Mouse (Mus musculus): Measurements from ENCODE around the gene Lipi. TPM values are rescaled to one million over a fixed set of nuclear protein-coding genes. Genes with fewer than 3 reads are reported as not detected.
A peak's percentile ranks its signal among the peaks of the same experiment; 100 is the strongest.

Lipi gene
- polyA plus RNA-seq (2015; fragmentation: Nextera tagmentation; extraction: Ambion mirVana): not detected in 2 replicates

DNA sequence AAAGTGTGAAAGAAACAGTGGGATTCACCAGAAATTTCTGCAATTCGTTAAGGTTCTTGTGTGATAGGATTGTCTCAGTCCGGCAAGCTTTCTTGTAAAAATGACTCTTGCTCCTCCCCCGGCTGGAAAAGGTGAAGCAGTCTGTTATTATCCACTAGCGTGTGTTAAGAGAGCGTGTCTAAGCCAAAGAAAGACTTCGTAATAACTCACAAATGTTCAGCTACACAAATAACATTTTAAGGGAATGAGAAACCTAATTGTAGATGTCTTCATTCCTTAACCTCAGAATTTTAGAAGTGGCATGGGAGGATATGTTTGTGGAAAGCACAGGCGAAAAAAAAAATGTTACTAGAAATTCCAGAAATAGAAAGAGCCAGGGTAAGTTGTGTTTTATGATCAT lies at the start of gene Lipi:
TSS of gene Lipi (minus strand) at position 101 of the 400 bp plus-strand sequence.
- 73% methylated on average over 7 of the region's 7 CpGs for WGBS
- Histone ChIP-seq H3K9ac (ENCODE audit: low read depth, low read length) (no peak within 1 kb of the TSS), H3K9me3 (ENCODE audit: control insufficient read depth, low read length) (no peaks in the 10 kb centered on the region), H3K4me2 (ENCODE audit: low read length) (no peak within 1 kb of the TSS), H3K36me3 (ENCODE audit: control insufficient read depth, insufficient read depth, low read length) (no peaks in the 10 kb centered on the region), H3K4me1 (ENCODE audit: control insufficient read depth, insufficient read depth, low read depth, low read length) (no peaks in the 10 kb centered on the region), H3K27me3 (replicated peaks; ENCODE audit: control insufficient read depth, insufficient read depth, low read length) (no peaks in the 10 kb centered on the region), H3K4me3 (ENCODE audit: low read length) (no peak within 1 kb of the TSS), H3K27ac (ENCODE audit: low read depth, low read length) (no peak within 1 kb of the TSS)
- no peak for ATAC-seq

DNA sequence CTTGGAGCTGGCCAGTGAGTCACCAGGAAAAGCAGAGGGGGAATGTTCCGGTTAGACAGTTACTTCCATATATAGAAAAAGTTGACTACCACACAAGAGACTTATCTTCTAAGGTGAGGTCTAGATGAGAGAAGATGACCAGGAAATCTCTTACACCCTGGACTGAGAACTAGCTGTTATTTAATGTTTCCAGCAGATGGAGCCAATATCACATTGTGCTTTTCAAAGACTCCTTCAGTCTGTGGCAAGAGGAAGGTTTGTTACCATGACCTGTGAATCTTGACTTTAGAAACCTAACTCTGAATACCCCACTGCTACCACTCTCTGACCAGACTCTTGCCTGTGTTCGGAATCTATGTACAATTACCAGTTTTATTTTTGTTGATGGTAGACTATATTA lies 42.0 kb upstream of the Lipi start:
- WGBS: 92% methylated on average over 2 of the region's 2 CpGs

DNA sequence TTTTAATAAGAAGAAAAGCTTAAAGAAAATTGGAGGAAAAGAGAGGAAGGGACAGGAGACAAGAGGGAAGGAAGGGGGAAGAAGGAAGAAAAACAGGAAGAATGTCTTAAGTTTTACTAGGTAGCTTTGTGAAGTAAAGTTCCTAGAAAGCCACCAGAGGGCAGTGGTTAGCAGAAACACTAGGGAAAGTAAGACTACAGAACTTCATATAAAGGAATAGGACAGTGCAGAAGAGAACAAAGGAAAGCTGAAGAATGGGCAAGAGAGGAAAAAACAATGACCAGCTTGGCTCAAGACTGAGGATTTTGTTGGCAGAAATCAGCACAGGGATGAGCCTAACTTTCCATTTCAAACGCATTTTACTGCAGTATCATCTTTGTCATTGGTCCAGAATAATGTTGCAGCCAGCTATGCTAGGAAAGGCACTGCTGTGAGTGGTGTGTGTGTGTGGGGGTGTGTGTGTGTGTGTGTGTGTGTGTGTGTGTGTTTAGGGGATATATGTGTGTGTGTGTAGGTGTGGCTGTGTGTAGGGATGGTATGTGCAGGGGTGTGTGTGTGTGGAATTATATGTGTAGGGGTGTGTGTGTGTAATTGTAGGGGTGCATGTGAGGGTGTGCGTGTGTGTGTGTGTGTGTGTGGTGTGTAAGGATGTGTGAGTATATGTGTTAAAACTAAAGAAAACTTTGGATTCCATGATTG lies 31.9 kb upstream of the Lipi start:
- Histone ChIP-seq H3K4me2 (ENCODE audit: low read length) (no peak overlapping the region), H3K4me3 (ENCODE audit: low read length) (no peak overlapping the region), H3K36me3 (ENCODE audit: control insufficient read depth, insufficient read depth, low read length) (no peaks in the 10 kb centered on the region), H3K4me1 (ENCODE audit: control insufficient read depth, insufficient read depth, low read depth, low read length) (no peaks in the 10 kb centered on the region), H3K27ac (ENCODE audit: low read depth, low read length) (no peak overlapping the region), H3K27me3 (replicated peaks; ENCODE audit: control insufficient read depth, insufficient read depth, low read length) (no peaks in the 10 kb centered on the region), H3K9ac (ENCODE audit: low read depth, low read length) (no peak overlapping the region), H3K9me3 (ENCODE audit: control insufficient read depth, low read length) (no peaks in the 10 kb centered on the region)
- WGBS: 68% methylated on average over 2 of the region's 2 CpGs
- peak; percentile 77 for ATAC-seq

More for the DNA sequence above, 42.0 kb upstream of the Lipi start:
- no peaks in the 10 kb centered on the region for H3K27me3 ChIP-seq (replicated peaks; ENCODE audit: control insufficient read depth, insufficient read depth, low read length)
- no peak overlapping the region for H3K27ac ChIP-seq (ENCODE audit: low read depth, low read length)
- no peak for ATAC-seq
- no peaks in the 10 kb centered on the region for H3K36me3 ChIP-seq (ENCODE audit: control insufficient read depth, insufficient read depth, low read length)
- H3K4me3 ChIP-seq (ENCODE audit: low read length): no peak overlapping the region
- no peaks in the 10 kb centered on the region for H3K9me3 ChIP-seq (ENCODE audit: control insufficient read depth, low read length)
- no peak overlapping the region for H3K4me2 ChIP-seq (ENCODE audit: low read length)
- H3K9ac ChIP-seq (ENCODE audit: low read depth, low read length): no peak overlapping the region
- no peaks in the 10 kb centered on the region for H3K4me1 ChIP-seq (ENCODE audit: control insufficient read depth, insufficient read depth, low read depth, low read length)

DNA sequence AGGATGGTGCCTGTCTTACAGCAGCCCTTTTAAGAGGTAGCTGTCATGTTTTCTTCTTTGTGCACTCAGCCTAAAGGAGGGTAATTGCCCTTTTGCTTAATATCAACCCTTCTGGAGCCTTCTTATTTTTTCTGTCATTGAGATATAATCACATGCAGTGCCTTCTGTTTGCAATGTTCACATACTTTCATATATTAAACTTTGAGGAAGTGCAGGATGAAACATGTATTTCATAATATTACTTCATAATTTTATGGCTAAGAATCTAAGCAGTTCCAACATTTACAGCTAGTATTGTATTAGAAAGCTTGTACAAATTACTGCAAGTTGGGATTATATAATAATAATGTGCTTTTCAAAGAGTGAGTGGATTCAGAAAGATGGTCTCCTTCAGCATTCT lies 26.7 kb upstream of the Lipi start:
- Histone ChIP-seq H3K36me3 (ENCODE audit: control insufficient read depth, insufficient read depth, low read length) (no peaks in the 10 kb centered on the region), H3K4me2 (ENCODE audit: low read length) (no peak overlapping the region), H3K4me1 (ENCODE audit: control insufficient read depth, insufficient read depth, low read depth, low read length) (no peaks in the 10 kb centered on the region)

DNA sequence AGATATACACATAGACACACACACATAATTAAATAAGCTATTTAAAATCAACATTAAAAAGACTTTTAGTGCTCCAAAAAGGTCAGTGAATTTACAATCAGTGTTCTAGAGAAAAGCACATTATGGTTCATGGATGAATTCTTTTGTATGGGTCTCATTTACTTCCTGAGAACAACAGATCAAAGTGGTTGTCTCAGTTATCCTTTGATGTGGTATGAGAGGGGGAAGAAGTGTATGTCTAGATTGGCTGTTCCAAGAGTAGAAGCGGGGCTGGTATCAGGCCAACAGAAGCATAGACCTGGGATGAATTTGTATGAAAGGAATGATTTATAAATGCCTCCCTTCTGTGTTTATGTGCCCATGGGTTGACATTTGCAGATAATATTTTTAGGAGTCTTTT lies 20.6 kb upstream of the Lipi start:
- Histone ChIP-seq H3K4me3 (ENCODE audit: low read length) (no peak overlapping the region), H3K27ac (ENCODE audit: low read depth, low read length) (no peak overlapping the region), H3K4me1 (ENCODE audit: control insufficient read depth, insufficient read depth, low read depth, low read length) (no peaks in the 10 kb centered on the region), H3K36me3 (ENCODE audit: control insufficient read depth, insufficient read depth, low read length) (no peaks in the 10 kb centered on the region), H3K9ac (ENCODE audit: low read depth, low read length) (no peak overlapping the region), H3K4me2 (ENCODE audit: low read length) (no peak overlapping the region), H3K9me3 (ENCODE audit: control insufficient read depth, low read length) (0 out of 2 replicates have a peak, but pooled peaks cover 2% of the 10 kb centered on the region), H3K27me3 (replicated peaks; ENCODE audit: control insufficient read depth, insufficient read depth, low read length) (no peaks in the 10 kb centered on the region)
- no peak for ATAC-seq
- 70% methylated on average over 1 of the region's 1 CpGs for WGBS

More for the DNA sequence above, 26.7 kb upstream of the Lipi start:
- Histone ChIP-seq H3K9me3 (ENCODE audit: control insufficient read depth, low read length) (no peaks in the 10 kb centered on the region), H3K9ac (ENCODE audit: low read depth, low read length) (no peak overlapping the region), H3K4me3 (ENCODE audit: low read length) (no peak overlapping the region), H3K27ac (ENCODE audit: low read depth, low read length) (no peak overlapping the region), H3K27me3 (replicated peaks; ENCODE audit: control insufficient read depth, insufficient read depth, low read length) (no peaks in the 10 kb centered on the region)
- no peak for ATAC-seq

DNA sequence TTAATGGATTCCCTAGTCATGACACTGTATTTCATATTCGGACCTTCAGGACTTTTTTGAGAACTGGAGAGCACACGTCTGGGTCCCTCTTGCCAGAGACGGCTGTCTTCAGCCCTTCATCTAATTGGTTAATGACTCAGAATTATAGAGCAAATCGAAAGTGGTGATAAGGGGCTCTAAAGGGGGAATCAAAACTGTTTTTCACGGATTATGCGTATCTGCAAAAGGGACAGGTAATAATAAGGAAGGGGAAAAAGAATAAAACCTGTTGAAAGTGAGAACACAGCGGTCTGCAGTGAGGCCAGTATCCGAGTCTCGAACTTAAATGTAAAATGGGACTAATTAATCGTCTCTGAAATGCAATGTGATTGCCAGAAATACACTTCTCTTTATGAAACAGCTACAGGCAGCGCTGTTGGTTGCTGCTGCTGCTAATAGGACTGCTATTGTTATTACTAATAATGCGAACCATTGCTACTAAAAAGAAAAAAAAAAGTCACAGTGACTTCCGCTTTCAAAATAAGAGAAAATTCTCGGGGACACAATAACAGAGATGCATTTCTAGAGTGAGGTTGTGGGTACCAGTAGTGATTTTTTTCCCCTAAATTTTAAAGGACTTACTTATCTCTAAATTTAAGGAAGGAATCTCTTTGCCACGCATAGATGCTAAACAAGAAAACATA lies 7.8 kb upstream of the Lipi start:
- no peaks in the 10 kb centered on the region for H3K9me3 ChIP-seq (ENCODE audit: control insufficient read depth, low read length)
- H3K4me3 ChIP-seq (ENCODE audit: low read length): peak overlapping the region; percentile 61
- peak overlapping the region; percentile 80 for H3K9ac ChIP-seq (ENCODE audit: low read depth, low read length)
- H3K36me3 ChIP-seq (ENCODE audit: control insufficient read depth, insufficient read depth, low read length): no peaks in the 10 kb centered on the region
- peak overlapping the region; percentile 80 for H3K4me2 ChIP-seq (ENCODE audit: low read length)
- H3K4me1 ChIP-seq (ENCODE audit: control insufficient read depth, insufficient read depth, low read depth, low read length): no peaks in the 10 kb centered on the region
- peak; percentile 38 for ATAC-seq
- 10% methylated on average over 15 of the region's 15 CpGs for WGBS
- no peaks in the 10 kb centered on the region for H3K27me3 ChIP-seq (replicated peaks; ENCODE audit: control insufficient read depth, insufficient read depth, low read length)
- H3K27ac ChIP-seq (ENCODE audit: low read depth, low read length): no peak overlapping the region

DNA sequence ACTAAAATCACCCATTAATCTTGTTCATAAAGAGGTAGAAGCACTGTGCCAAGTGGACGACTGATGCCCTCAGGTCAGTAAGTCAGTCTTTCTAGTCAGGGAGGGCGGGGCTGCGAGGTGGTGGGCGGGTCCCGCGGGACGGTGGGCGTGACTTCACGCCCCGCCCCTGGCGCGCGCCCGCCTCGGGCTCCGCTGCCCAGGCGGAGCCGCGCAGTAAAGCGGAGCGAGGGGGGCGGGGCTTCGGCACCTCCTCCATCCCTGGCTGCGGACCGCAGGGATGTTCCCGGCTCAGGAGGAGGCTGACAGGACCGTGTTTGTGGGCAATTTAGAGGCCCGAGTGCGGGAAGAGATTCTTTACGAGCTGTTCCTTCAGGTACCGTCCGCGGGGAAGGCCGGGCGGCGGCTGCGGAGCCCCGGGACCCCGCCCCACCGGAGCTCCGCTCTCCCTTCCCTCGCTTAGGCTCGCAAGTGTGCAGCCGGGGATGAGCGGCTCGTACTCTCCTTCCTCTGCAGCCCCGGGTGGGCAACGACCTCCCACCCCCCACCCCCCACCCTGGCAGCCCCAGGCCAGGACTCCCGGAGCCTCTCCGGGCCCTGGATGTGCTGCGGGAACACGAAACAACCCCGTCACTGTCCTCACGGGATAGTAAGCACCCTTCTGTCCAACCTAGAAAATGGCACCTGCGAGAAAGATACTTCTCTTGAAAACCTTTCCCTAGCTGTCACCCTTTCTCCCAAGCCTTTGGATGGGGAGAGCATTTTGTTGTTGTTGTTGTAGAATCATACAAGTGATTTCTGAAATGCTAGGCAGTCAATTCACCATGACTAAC lies 7.0 kb upstream of the Lipi start, which contains the start of gene Rbm11:
TSS of gene Rbm11 (plus strand) at position 174 of the 830 bp plus-strand sequence.
- Histone ChIP-seq H3K9me3 (ENCODE audit: control insufficient read depth, low read length) (no peaks in the 10 kb centered on the region), H3K36me3 (ENCODE audit: control insufficient read depth, insufficient read depth, low read length) (no peaks in the 10 kb centered on the region), H3K9ac (ENCODE audit: low read depth, low read length) (peak within 1 kb of the TSS; percentile 80), H3K27ac (ENCODE audit: low read depth, low read length) (peak within 1 kb of the TSS; percentile 76), H3K4me1 (ENCODE audit: control insufficient read depth, insufficient read depth, low read depth, low read length) (no peaks in the 10 kb centered on the region), H3K4me2 (ENCODE audit: low read length) (peak within 1 kb of the TSS; percentile 80), H3K27me3 (replicated peaks; ENCODE audit: control insufficient read depth, insufficient read depth, low read length) (no peaks in the 10 kb centered on the region), H3K4me3 (ENCODE audit: low read length) (peak within 1 kb of the TSS; percentile 61)
- under 1% methylated on average over 50 of the region's 55 CpGs for WGBS
- peak; percentile 98 for ATAC-seq

DNA sequence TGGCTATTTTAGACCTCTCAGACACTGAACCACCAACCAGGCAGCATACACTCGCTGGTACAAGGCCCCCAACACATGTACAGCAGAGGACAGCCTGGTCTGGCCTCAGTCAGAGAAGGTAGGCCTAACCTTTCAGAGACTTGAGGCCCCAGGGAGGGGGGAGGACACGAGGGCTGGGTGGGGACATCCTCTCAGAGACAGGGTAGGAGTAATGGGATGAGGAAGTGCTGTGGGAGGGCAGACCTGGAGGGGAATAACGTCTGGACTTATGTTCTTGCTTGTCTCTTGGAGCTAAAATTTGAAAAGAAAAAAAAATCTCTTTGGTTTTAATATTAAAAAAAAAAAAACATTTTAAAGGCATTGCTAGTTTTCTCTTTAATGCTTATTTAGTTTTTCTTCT lies 605 bp upstream of the Lipi start:
- no peaks in the 10 kb centered on the region for H3K9me3 ChIP-seq (ENCODE audit: control insufficient read depth, low read length)
- WGBS: 46% methylated on average over 3 of the region's 3 CpGs
- H3K4me2 ChIP-seq (ENCODE audit: low read length): no peak overlapping the region
- no peaks in the 10 kb centered on the region for H3K4me1 ChIP-seq (ENCODE audit: control insufficient read depth, insufficient read depth, low read depth, low read length)
- no peak overlapping the region for H3K4me3 ChIP-seq (ENCODE audit: low read length)
- ATAC-seq: no peak
- H3K36me3 ChIP-seq (ENCODE audit: control insufficient read depth, insufficient read depth, low read length): no peaks in the 10 kb centered on the region
- no peak overlapping the region for H3K27ac ChIP-seq (ENCODE audit: low read depth, low read length)
- no peaks in the 10 kb centered on the region for H3K27me3 ChIP-seq (replicated peaks; ENCODE audit: control insufficient read depth, insufficient read depth, low read length)
- H3K9ac ChIP-seq (ENCODE audit: low read depth, low read length): no peak overlapping the region

DNA sequence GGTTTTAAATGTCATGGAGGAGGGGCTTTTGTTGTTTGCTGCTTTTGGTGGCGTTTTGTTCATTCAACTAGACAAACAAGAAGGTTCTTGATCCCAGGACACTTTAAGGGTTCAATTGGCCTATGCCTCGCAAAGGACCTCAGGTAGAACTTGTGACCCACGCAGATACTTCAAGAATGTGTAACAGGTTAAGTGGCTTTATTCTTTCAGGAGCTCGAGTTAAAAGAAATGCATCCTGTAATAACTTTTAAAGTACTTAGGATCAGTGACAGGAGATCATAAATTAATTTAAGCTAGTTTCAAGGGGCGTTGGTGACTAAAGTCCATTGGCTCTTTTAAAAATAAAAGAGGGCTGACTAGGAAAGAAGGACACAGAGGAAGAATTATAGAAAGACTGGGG lies 3.6 kb downstream of the Lipi start:
- Histone ChIP-seq H3K9ac (ENCODE audit: low read depth, low read length) (no peak overlapping the region), H3K4me1 (ENCODE audit: control insufficient read depth, insufficient read depth, low read depth, low read length) (no peaks in the 10 kb centered on the region), H3K4me3 (ENCODE audit: low read length) (no peak overlapping the region), H3K27ac (ENCODE audit: low read depth, low read length) (no peak overlapping the region), H3K36me3 (ENCODE audit: control insufficient read depth, insufficient read depth, low read length) (no peaks in the 10 kb centered on the region), H3K4me2 (ENCODE audit: low read length) (no peak overlapping the region), H3K27me3 (replicated peaks; ENCODE audit: control insufficient read depth, insufficient read depth, low read length) (no peaks in the 10 kb centered on the region), H3K9me3 (ENCODE audit: control insufficient read depth, low read length) (no peaks in the 10 kb centered on the region)
- 83% methylated on average over 5 of the region's 5 CpGs for WGBS
- no peak for ATAC-seq

Data from hindbrain, embryonic 16.5 days (tissue).